Mouse (Mus musculus) natural killer cell, adult 2 months (primary cell): ENCODE measurements around the gene Cd37.
"Not testable (repeated sequence)": the region's sequence is repeated elsewhere in the genome, so short reads cannot be mapped to it uniquely, and the experiment has no call there.

Experiments used
- DNase-seq, 2 experiments: peaks; one replicate each; pipeline ENCODE4 v3.0.0; 2022; ENCODE audit warnings: low spot score in 2 of 2

Cd37 gene

GRCm38 (mm10) chr7:45238723-45239496, at the start of gene Cd37:
Cd37 (minus strand) TSS chr7:45239115.
- DNase-seq: peak; percentile 88 to 92

- DNase-seq: no peak
Measured at GRCm38 (mm10) chr7:45286486-45286885, 47.6 kb upstream of the Cd37 start.

- DNase-seq: peak; percentile 71 to 88
Measured at GRCm38 (mm10) chr7:45277136-45277760, 38.3 kb upstream of the Cd37 start, which contains the start of gene Slc6a21. Slc6a21 (plus strand) TSS chr7:45277513.

GRCm38 (mm10) chr7:45273672-45274071, 34.8 kb upstream of the Cd37 start:
- no peak for DNase-seq

- DNase-seq: no peak
Measured at GRCm38 (mm10) chr7:45272786-45273412, 34.0 kb upstream of the Cd37 start.

GRCm38 (mm10) chr7:45265518-45265917, 26.6 kb upstream of the Cd37 start:
- DNase-seq: no peak

GRCm38 (mm10) chr7:45264348-45264747, 25.4 kb upstream of the Cd37 start:
- DNase-seq: no peak

GRCm38 (mm10) chr7:45263006-45263607, 24.2 kb upstream of the Cd37 start:
- DNase-seq: no peak

- no peak for DNase-seq
Measured at GRCm38 (mm10) chr7:45262266-45262665, 23.4 kb upstream of the Cd37 start.

- DNase-seq: no peak
Measured at GRCm38 (mm10) chr7:45259281-45259680, 20.4 kb upstream of the Cd37 start.

- DNase-seq: no peak
Measured at GRCm38 (mm10) chr7:45257063-45257840, 18.3 kb upstream of the Cd37 start.

GRCm38 (mm10) chr7:45255822-45256221, 16.9 kb upstream of the Cd37 start:
- DNase-seq: not testable (repeated sequence)

- no peak for DNase-seq
Measured at GRCm38 (mm10) chr7:45253806-45254205, 14.9 kb upstream of the Cd37 start.

GRCm38 (mm10) chr7:45247666-45248065, 8.8 kb upstream of the Cd37 start:
- no peak for DNase-seq

- no peak for DNase-seq
Measured at GRCm38 (mm10) chr7:45241389-45241749, 2.5 kb upstream of the Cd37 start.

- no peak for DNase-seq
Measured at GRCm38 (mm10) chr7:45240633-45241388, 1.9 kb upstream of the Cd37 start, which contains the start of gene Slc6a16. Slc6a16 (plus strand) TSS chr7:45241085.

GRCm38 (mm10) chr7:45240109-45240508, 1.2 kb upstream of the Cd37 start:
- DNase-seq: no peak

- no peak for DNase-seq
Measured at GRCm38 (mm10) chr7:45237747-45238699, 892 bp downstream of the Cd37 start.

GRCm38 (mm10) chr7:45235656-45236180, 3.2 kb downstream of the Cd37 start:
- no peak for DNase-seq
